Mouse (Mus musculus): ENCODE measurements around the gene Arf6.
"Not testable (repeated sequence)": the region's sequence is repeated elsewhere in the genome, so short reads cannot be mapped to it uniquely, and the experiment has no call there.

The Arf6 gene

GRCm38 (mm10) chr12:69373850-69374766 is 2.2 kb downstream of the Arf6 start:
- no peak for DNase-seq (ENCODE audit: low read depth, low spot score)

GRCm38 (mm10) chr12:69376132-69376531 is 4.2 kb downstream of the Arf6 start:
- no peak for DNase-seq (ENCODE audit: low read depth, low spot score)

GRCm38 (mm10) chr12:69377188-69377587 is 5.2 kb downstream of the Arf6 start:
- DNase-seq (ENCODE audit: low read depth, low spot score) = no peak

- DNase-seq (ENCODE audit: low read depth, low spot score) = not testable (repeated sequence)
Measured at GRCm38 (mm10) chr12:69377636-69378035, 5.7 kb downstream of the Arf6 start.

GRCm38 (mm10) chr12:69378558-69379454 is 6.9 kb downstream of the Arf6 start:
- DNase-seq (ENCODE audit: low read depth, low spot score) = no peak

- no peak for DNase-seq (ENCODE audit: low read depth, low spot score)
Measured at GRCm38 (mm10) chr12:69382880-69383279, 10.9 kb downstream of the Arf6 start.

- no peak for DNase-seq (ENCODE audit: low read depth, low spot score)
Measured at GRCm38 (mm10) chr12:69384606-69385005, 12.7 kb downstream of the Arf6 start.

- DNase-seq (ENCODE audit: low read depth, low spot score) = no peak
Measured at GRCm38 (mm10) chr12:69385542-69386280, 13.8 kb downstream of the Arf6 start.

- DNase-seq (ENCODE audit: low read depth, low spot score) = not testable (repeated sequence)
Measured at GRCm38 (mm10) chr12:69386281-69386732, 14.4 kb downstream of the Arf6 start.

- no peak for DNase-seq (ENCODE audit: low read depth, low spot score)
Measured at GRCm38 (mm10) chr12:69388321-69388869, 16.4 kb downstream of the Arf6 start.

- DNase-seq (ENCODE audit: low read depth, low spot score) = no peak
Measured at GRCm38 (mm10) chr12:69389273-69389938, 17.5 kb downstream of the Arf6 start.

GRCm38 (mm10) chr12:69390000-69390698 is 18.2 kb downstream of the Arf6 start:
- DNase-seq (ENCODE audit: low read depth, low spot score) = no peak

- DNase-seq (ENCODE audit: low read depth, low spot score) = no peak
Measured at GRCm38 (mm10) chr12:69393076-69393475, 21.1 kb downstream of the Arf6 start.

- DNase-seq (ENCODE audit: low read depth, low spot score) = no peak
Measured at GRCm38 (mm10) chr12:69394456-69394855, 22.5 kb downstream of the Arf6 start.

GRCm38 (mm10) chr12:69400367-69400766 is 28.4 kb downstream of the Arf6 start:
- no peak for DNase-seq (ENCODE audit: low read depth, low spot score)

GRCm38 (mm10) chr12:69400871-69401286 is 28.9 kb downstream of the Arf6 start:
- DNase-seq (ENCODE audit: low read depth, low spot score) = no peak

- DNase-seq (ENCODE audit: low read depth, low spot score) = no peak
Measured at GRCm38 (mm10) chr12:69402100-69402499, 30.1 kb downstream of the Arf6 start.

GRCm38 (mm10) chr12:69402594-69403167 is 30.7 kb downstream of the Arf6 start:
- DNase-seq (ENCODE audit: low read depth, low spot score) = no peak

- no peak for DNase-seq (ENCODE audit: low read depth, low spot score)
Measured at GRCm38 (mm10) chr12:69410767-69411166, 38.8 kb downstream of the Arf6 start.

- DNase-seq (ENCODE audit: low read depth, low spot score) = no peak
Measured at GRCm38 (mm10) chr12:69411936-69412335, 40.0 kb downstream of the Arf6 start.

Data from c-Kit-negative CD71-positive TER-119-positive erythroid progenitor cells, embryonic 14.5 days (primary cell).